Mouse (Mus musculus) CH12.LX (cell line): ENCODE results near the gene Dact3.

Experiments used
- CTCF ChIP-seq, 2 experiments: IDR thresholded peaks in 1 of 2; conservative IDR thresholded peaks in 1 of 2; 2 replicates each; pipeline ENCODE4 v1.5.1; 2011 to 2012; ENCODE audit warnings: low read depth in 2 of 2, low read length in 2 of 2, improper control_type of control experiment in 1 of 2, inconsistent platforms in 1 of 2, mild to moderate bottlenecking in 1 of 2, moderate library complexity in 1 of 2
- E2F4 ChIP-seq: IDR thresholded peaks from 2 replicates; pipeline ENCODE4 v1.6.1; 2011; ENCODE audit warnings: low read depth, low read length, improper control_type of control experiment; ENCODE audit not compliant: insufficient replicate concordance
- EP300 ChIP-seq: IDR thresholded peaks from 2 replicates; pipeline ENCODE4 v1.6.1; 2011; ENCODE audit warnings: low read length, improper control_type of control experiment
- MAFK ChIP-seq: IDR thresholded peaks from 2 replicates; pipeline ENCODE4 v1.6.1; 2011; ENCODE audit warnings: low read length, improper control_type of control experiment; ENCODE audit not compliant: insufficient replicate concordance
- MEF2A ChIP-seq: IDR thresholded peaks from 2 replicates; pipeline ENCODE4 v1.6.1; 2014; ENCODE audit warnings: low read depth, mild to moderate bottlenecking, inconsistent platforms, low read length, improper control_type of control experiment, borderline replicate concordance
- MXI1 ChIP-seq: IDR thresholded peaks from 2 replicates; pipeline ENCODE4 v1.6.1; 2011; ENCODE audit warnings: mild to moderate bottlenecking, low read depth, low read length, improper control_type of control experiment
- NELFE ChIP-seq: IDR thresholded peaks from 2 replicates; pipeline ENCODE4 v1.6.1; 2011; ENCODE audit warnings: low read depth, low read length, improper control_type of control experiment
- POLR2A ChIP-seq: IDR thresholded peaks from 2 replicates; pipeline ENCODE4 v1.6.1; 2011; ENCODE audit warnings: low read depth, mild to moderate bottlenecking, improper control_type of control experiment, low read length
- TCF12 ChIP-seq: IDR thresholded peaks from 2 replicates; pipeline ENCODE4 v1.6.1; 2014; ENCODE audit warnings: low read depth, mild to moderate bottlenecking, inconsistent platforms, low read length, improper control_type of control experiment
- USF1 ChIP-seq: IDR thresholded peaks from 2 replicates; pipeline ENCODE4 v1.6.1; 2014; ENCODE audit warnings: low read depth, mild to moderate bottlenecking, inconsistent platforms, low read length, improper control_type of control experiment
- ZC3H11A ChIP-seq: IDR thresholded peaks from 2 replicates; pipeline ENCODE4 v1.6.1; 2012; ENCODE audit warnings: low read depth, mild to moderate bottlenecking, inconsistent platforms, low read length, improper control_type of control experiment
- ZNF384 ChIP-seq: IDR thresholded peaks from 2 replicates; pipeline ENCODE4 v1.6.1; 2012; ENCODE audit warnings: low read depth, low read length, improper control_type of control experiment, inconsistent platforms

- TF ChIP-seq MXI1 (no peak), ZC3H11A (no peak), NELFE (no peak), POLR2A (peak; percentile 15; the same call in 1 of the 2 replicates), CTCF (conservative IDR thresholded peaks at IDR 0.05 in 1 of 2, IDR thresholded peaks at IDR 0.05 in 1 of 2; ENCODE audit: low read depth in 2 of 2, low read length in 2 of 2) (no peak), MEF2A (no peak), TCF12 (0 out of 2 replicates have a peak, but pooled peaks have one; percentile 30), EP300 (no peak), MAFK (no peak), E2F4 (no peak), USF1 (no peak), ZNF384 (no peak)
Observed at GRCm38 (mm10) chr7:16843441-16844171, 31.5 kb upstream of the Dact3 start.
